Mouse (Mus musculus) stomach, embryonic 14.5 days (tissue): ENCODE measurements around the gene Actb. TPM values are rescaled to one million over a fixed set of nuclear protein-coding genes. Genes with fewer than 3 reads are reported as not detected.

Source experiments
- ATAC-seq: fragments of 200-750 bp; cut with Nextera tagmentation; 2 replicates; pipeline ENCODE4 v1.8.0; 2017; ENCODE audit warnings: low read depth, moderate TSS enrichment; ENCODE audit not compliant: insufficient number of reproducible peaks, insufficient read depth, low FRiP score
- H3K27ac ChIP-seq: fragments of 300-500 bp; sonication (generic); 2 replicates; pipeline ENCODE4 v1.5.1; 2014; ENCODE audit warnings: mild to moderate bottlenecking, low read length, moderate library complexity, mixed read lengths
- H3K27me3 ChIP-seq: fragments of 300-500 bp; sonication (generic); 2 replicates; pipeline ENCODE4 v1.6.1; 2014; ENCODE audit warnings: low read length, control low read depth, mixed read lengths; ENCODE audit not compliant: control insufficient read depth, insufficient read depth
- H3K36me3 ChIP-seq: fragments of 300-500 bp; sonication (generic); 2 replicates; pipeline ENCODE4 v1.6.1; 2014; ENCODE audit warnings: mild to moderate bottlenecking, control low read depth, low read length, moderate library complexity, mixed read lengths; ENCODE audit not compliant: control insufficient read depth, insufficient read depth
- H3K4me1 ChIP-seq: fragments of 300-500 bp; sonication (generic); 2 replicates; pipeline ENCODE4 v1.6.1; 2014; ENCODE audit warnings: low read length, control low read depth, mixed read lengths; ENCODE audit not compliant: control insufficient read depth, insufficient read depth
- H3K4me2 ChIP-seq: fragments of 300-500 bp; sonication (generic); replicated peaks from 2 replicates; pipeline ENCODE4 v1.6.1; 2014; ENCODE audit warnings: low read depth, low read length, control low read depth
- H3K4me3 ChIP-seq: fragments of 300-500 bp; sonication (generic); 2 replicates; pipeline ENCODE4 v1.5.1; 2014; ENCODE audit warnings: low read depth, low read length, control low read depth
- H3K9ac ChIP-seq: fragments of 300-500 bp; sonication (generic); replicated peaks from 2 replicates; pipeline ENCODE4 v1.6.1; 2014; ENCODE audit warnings: low read depth, mild to moderate bottlenecking, control low read depth, low read length, moderate library complexity, mixed read lengths
- H3K9me3 ChIP-seq: fragments of 300-500 bp; sonication (generic); 2 replicates; pipeline ENCODE4 v1.6.1; 2016; ENCODE audit warnings: low read depth, low read length, control low read depth; ENCODE audit not compliant: control insufficient read depth
- WGBS: fragments of 180-500 bp; shearing (Covaris S2); extraction: QIAGEN DNeasy Blood & Tissue Kit; methylation state at CpG from one replicate; pipeline ENCODE4 v1.1.7; 2014; 5-methylcytosine and 5-hydroxymethylcytosine counted together
- polyA plus RNA-seq: library from polyadenylated mRNA; unstranded; fragments of >200 nt; fragmentation: Nextera tagmentation; extraction: Ambion mirVana; gene quantifications from 2 replicates; pipeline ENCODE4 v1.2.1, GENCODE M21; 2014

The Actb gene
- polyA plus RNA-seq, 1 experiment from 2014 or later = 17,567 TPM

- ATAC-seq = peak; percentile 43; the same call in 1 of the 2 replicates
- H3K27ac ChIP-seq = no peak overlapping the region; the same call in 1 of the 2 replicates
- 0 out of 2 replicates have a peak overlapping the region, but pooled peaks have one; percentile 3 for H3K4me3 ChIP-seq
- H3K27me3 ChIP-seq = no peaks in the 10 kb centered on the region
- 3% methylated on average over 17 of the region's 17 CpGs for WGBS
- no peaks in the 10 kb centered on the region for H3K9me3 ChIP-seq
- no peaks in the 10 kb centered on the region; the same call in 1 of the 2 replicates for H3K4me1 ChIP-seq
- peak overlapping the region; percentile 29 for H3K4me2 ChIP-seq
- H3K36me3 ChIP-seq = no peaks in the 10 kb centered on the region
- H3K9ac ChIP-seq = peak overlapping the region; percentile 30; the same call in 1 of the 2 replicates
These were observed 29.8 kb upstream of the Actb start for GRCm38 (mm10) chr5:142936336-142936719.

- Histone ChIP-seq H3K4me3 (0 out of 2 replicates have a peak overlapping the region, but pooled peaks have one; percentile 3), H3K4me2 (peak overlapping the region; percentile 29), H3K4me1 (no peaks in the 10 kb centered on the region; the same call in 1 of the 2 replicates), H3K9me3 (no peaks in the 10 kb centered on the region), H3K27ac (no peak overlapping the region; the same call in 1 of the 2 replicates), H3K27me3 (no peaks in the 10 kb centered on the region), H3K36me3 (no peaks in the 10 kb centered on the region), H3K9ac (peak overlapping the region; percentile 30; the same call in 1 of the 2 replicates)
- 21% methylated on average over 13 of the region's 13 CpGs for WGBS
- peak; percentile 12; the same call in 1 of the 2 replicates for ATAC-seq
These were observed 29.2 kb upstream of the Actb start for GRCm38 (mm10) chr5:142935642-142936335.

- H3K9ac ChIP-seq = no peak overlapping the region
- WGBS = 73% methylated on average over 8 of the region's 8 CpGs
These were observed 26.2 kb upstream of the Actb start for GRCm38 (mm10) chr5:142932731-142933130.

GRCm38 (mm10) chr5:142932084-142932685, 25.6 kb upstream of the Actb start:
- Histone ChIP-seq H3K4me2 (peak overlapping the region; percentile 29), H3K9me3 (no peaks in the 10 kb centered on the region), H3K4me3 (no peak overlapping the region), H3K9ac (no peak overlapping the region), H3K4me1 (peaks cover 2% of the 10 kb centered on the region; the same call in 1 of the 2 replicates), H3K27ac (0 out of 2 replicates have a peak overlapping the region, but pooled peaks have one; percentile 27), H3K27me3 (no peaks in the 10 kb centered on the region), H3K36me3 (no peaks in the 10 kb centered on the region)
- WGBS = 20% methylated on average over 9 of the region's 9 CpGs
- 0 out of 2 replicates have a peak, but pooled peaks have one; percentile 17 for ATAC-seq

More at GRCm38 (mm10) chr5:142932731-142933130, 26.2 kb upstream of the Actb start:
- Histone ChIP-seq H3K27me3 (no peaks in the 10 kb centered on the region), H3K4me3 (no peak overlapping the region), H3K4me2 (no peak overlapping the region), H3K4me1 (peaks cover 2% of the 10 kb centered on the region; the same call in 1 of the 2 replicates), H3K27ac (no peak overlapping the region), H3K9me3 (no peaks in the 10 kb centered on the region), H3K36me3 (no peaks in the 10 kb centered on the region)
- 0 out of 2 replicates have a peak, but pooled peaks have one; percentile 2 for ATAC-seq

GRCm38 (mm10) chr5:142931241-142931745, 24.7 kb upstream of the Actb start:
- Histone ChIP-seq H3K36me3 (no peaks in the 10 kb centered on the region), H3K9ac (no peak overlapping the region), H3K4me1 (peaks cover 8% of the 10 kb centered on the region), H3K27ac (0 out of 2 replicates have a peak overlapping the region, but pooled peaks have one; percentile 10), H3K27me3 (no peaks in the 10 kb centered on the region), H3K4me2 (0 out of 2 replicates have a peak overlapping the region, but pooled peaks have one; percentile 29), H3K4me3 (no peak overlapping the region), H3K9me3 (no peaks in the 10 kb centered on the region)
- WGBS = 82% methylated on average over 9 of the region's 9 CpGs
- ATAC-seq = no peak

GRCm38 (mm10) chr5:142929400-142929752, 22.8 kb upstream of the Actb start:
- H3K36me3 ChIP-seq = no peaks in the 10 kb centered on the region

GRCm38 (mm10) chr5:142928749-142929399, 22.3 kb upstream of the Actb start:
- Histone ChIP-seq H3K4me2 (peak overlapping the region; percentile 52), H3K27me3 (no peaks in the 10 kb centered on the region), H3K9ac (peak overlapping the region; percentile 56), H3K36me3 (no peaks in the 10 kb centered on the region), H3K4me3 (peak overlapping the region; percentile 37), H3K27ac (peak overlapping the region; percentile 92), H3K4me1 (peaks cover 15% of the 10 kb centered on the region), H3K9me3 (no peaks in the 10 kb centered on the region)
- WGBS = 5% methylated on average over 35 of the region's 35 CpGs
- ATAC-seq = peak; percentile 15; the same call in 1 of the 2 replicates

More at GRCm38 (mm10) chr5:142929400-142929752, 22.8 kb upstream of the Actb start:
- Histone ChIP-seq H3K27ac (peak overlapping the region; percentile 92), H3K9ac (peak overlapping the region; percentile 56), H3K4me3 (peak overlapping the region; percentile 37), H3K4me2 (peak overlapping the region; percentile 52), H3K9me3 (no peaks in the 10 kb centered on the region), H3K4me1 (peaks cover 15% of the 10 kb centered on the region), H3K27me3 (no peaks in the 10 kb centered on the region)
- ATAC-seq = no peak; the same call in 1 of the 2 replicates
- WGBS = 15% methylated on average over 4 of the region's 4 CpGs
